30 mouse cellular contexts compared by ENCODE assay signal in genomic region chr3:100728008-100728712, GRCm38 (mm10). TPM values are rescaled to one million over a fixed set of nuclear protein-coding genes. Genes with fewer than 3 reads are reported as not detected.
DNase-seq lines count a peak whose midpoint lies in the region; ATAC-seq and TF ChIP-seq lines count a peak whose summit lies in the region.
"Had no signal": no experiment of that assay in that cellular context is flagged by ENCODE, and none has a peak within 500 bp of the region (broad histone marks: within the 10 kb centered on the region; RNA-seq: fewer than 3 reads in every experiment).

No protein-coding gene starts in this region.

- WGBS in forebrain, postnatal 0 days, result 66% methylated on average over 4 of the region's 4 CpGs
- 85% methylated on average over 4 of the region's 4 CpGs for WGBS in forebrain, embryonic 12.5 days
- 74% methylated on average over 4 of the region's 4 CpGs for WGBS in hindbrain, embryonic 16.5 days
- WGBS in hindbrain, embryonic 14.5 days, result 92% methylated on average over 4 of the region's 4 CpGs

- no peak overlapping the region for H3K4me3 ChIP-seq in forebrain, postnatal 0 days (ENCODE audit: low read depth, low read length)
- H3K4me3 ChIP-seq in forebrain, embryonic 12.5 days (replicated peaks), result no peak overlapping the region
- no peak overlapping the region for H3K4me3 ChIP-seq in hindbrain, embryonic 16.5 days (ENCODE audit: low read length)
- no peak overlapping the region for H3K4me3 ChIP-seq in hindbrain, embryonic 14.5 days (replicated peaks; ENCODE audit: low read length)
- H3K4me3 ChIP-seq: embryonic facial prominence, embryonic 12.5 days; heart, embryonic 15.5 days; layer of hippocampus, adult 2 months; limb, embryonic 10.5 days; liver, embryonic 15.5 days; lung, embryonic 15.5 days; megakaryocyte, embryonic 14.5 days; midbrain, embryonic 15.5 days; neural tube, embryonic 13.5 days had no signal

- H3K9ac ChIP-seq in forebrain, postnatal 0 days, result no peak overlapping the region
- no peak overlapping the region for H3K9ac ChIP-seq in forebrain, embryonic 12.5 days
- H3K9ac ChIP-seq in hindbrain, embryonic 16.5 days (ENCODE audit: low read depth, low read length), result no peak overlapping the region
- H3K9ac ChIP-seq in hindbrain, embryonic 14.5 days, result no peak overlapping the region
- H3K9ac ChIP-seq: embryonic facial prominence, embryonic 12.5 days; heart, embryonic 15.5 days; liver, embryonic 15.5 days; lung, embryonic 15.5 days; midbrain, embryonic 15.5 days; neural tube, embryonic 13.5 days had no signal

- no peaks in the 10 kb centered on the region for H3K4me1 ChIP-seq in forebrain, postnatal 0 days (ENCODE audit: insufficient read depth)
- H3K4me1 ChIP-seq in forebrain, embryonic 12.5 days, result no peaks in the 10 kb centered on the region
- H3K4me1 ChIP-seq in hindbrain, embryonic 16.5 days (ENCODE audit: control insufficient read depth, insufficient read depth, low read depth, low read length), result no peaks in the 10 kb centered on the region
- H3K4me1 ChIP-seq in hindbrain, embryonic 14.5 days (replicated peaks; ENCODE audit: control insufficient read depth, insufficient read depth, low read length), result no peaks in the 10 kb centered on the region
- H3K4me1 ChIP-seq: embryonic facial prominence, embryonic 12.5 days; heart, embryonic 15.5 days; limb, embryonic 10.5 days; lung, embryonic 15.5 days; megakaryocyte, embryonic 14.5 days; midbrain, embryonic 15.5 days; neural tube, embryonic 13.5 days had no signal

- no peaks in the 10 kb centered on the region for H3K9me3 ChIP-seq in forebrain, postnatal 0 days (ENCODE audit: low read length)
- H3K9me3 ChIP-seq in forebrain, embryonic 12.5 days, result 0 out of 2 replicates have a peak, but pooled peaks cover 3% of the 10 kb centered on the region
- no peaks in the 10 kb centered on the region for H3K9me3 ChIP-seq in hindbrain, embryonic 16.5 days (ENCODE audit: control insufficient read depth, low read length)
- no peaks in the 10 kb centered on the region for H3K9me3 ChIP-seq in hindbrain, embryonic 14.5 days (ENCODE audit: control insufficient read depth, low read length)
- H3K9me3 ChIP-seq: heart, embryonic 15.5 days; liver, embryonic 15.5 days; lung, embryonic 15.5 days; midbrain, embryonic 15.5 days; neural tube, embryonic 13.5 days had no signal

- peak; percentile 46 for DNase-seq in forebrain, postnatal 0 days
- DNase-seq in hindbrain, embryonic 14.5 days (ENCODE audit: low spot score), result no peak
- peak; percentile 43 for DNase-seq in right cerebral cortex, adult 18-20 months
- no peak for DNase-seq in right cerebral cortex, adult 2 months (ENCODE audit: low spot score in 2 of 2)
- peak; percentile 77 for DNase-seq in telencephalon, adult 2 months (ENCODE audit: low read depth, low spot score)
- DNase-seq: adrenal gland, adult 2 months; cerebellum, adult 2 months; cerebellum, postnatal 25 days; gastrocnemius, postnatal 14 days; heart, adult 18-20 months; kidney, adult 9 months; kidney, postnatal 25 days; liver; lung, postnatal 36 days; thymus, postnatal 25 days had no signal

- H3K4me2 ChIP-seq in forebrain, postnatal 0 days (ENCODE audit: low read depth), result no peak overlapping the region
- H3K4me2 ChIP-seq in forebrain, embryonic 12.5 days, result no peak overlapping the region
- no peak overlapping the region for H3K4me2 ChIP-seq in hindbrain, embryonic 16.5 days (ENCODE audit: low read length)
- H3K4me2 ChIP-seq in hindbrain, embryonic 14.5 days (replicated peaks), result no peak overlapping the region
- H3K4me2 ChIP-seq: embryonic facial prominence, embryonic 12.5 days; heart, embryonic 15.5 days; liver, embryonic 15.5 days; lung, embryonic 15.5 days; midbrain, embryonic 15.5 days; neural tube, embryonic 13.5 days had no signal

- ATAC-seq in forebrain, postnatal 0 days, result peak; percentile 72
- ATAC-seq in forebrain, embryonic 12.5 days (ENCODE audit: low FRiP score), result no peak
- 0 out of 2 replicates have a peak, but pooled peaks have one; percentile 40 for ATAC-seq in hindbrain, embryonic 16.5 days
- ATAC-seq in hindbrain, embryonic 14.5 days (ENCODE audit: low FRiP score), result no peak
- ATAC-seq: hindbrain, postnatal 0 days; intestine, embryonic 16.5 days; midbrain, embryonic 15.5 days; Patski had no signal

- no peak overlapping the region for H3K27ac ChIP-seq in forebrain, postnatal 0 days (ENCODE audit: low read depth, low read length)
- H3K27ac ChIP-seq in forebrain, embryonic 12.5 days, result no peak overlapping the region
- H3K27ac ChIP-seq in hindbrain, embryonic 16.5 days (ENCODE audit: low read depth, low read length), result no peak overlapping the region
- H3K27ac ChIP-seq in hindbrain, embryonic 14.5 days, result no peak overlapping the region
- H3K27ac ChIP-seq: embryonic facial prominence, embryonic 12.5 days; heart, embryonic 15.5 days; hindbrain, postnatal 0 days; layer of hippocampus, adult 2 months; limb, embryonic 10.5 days; liver, embryonic 15.5 days; lung, embryonic 15.5 days; midbrain, embryonic 15.5 days; neural tube, embryonic 13.5 days had no signal

- H3K27me3 ChIP-seq in forebrain, postnatal 0 days (ENCODE audit: insufficient read depth, low read length), result no peaks in the 10 kb centered on the region
- H3K27me3 ChIP-seq in forebrain, embryonic 12.5 days, result no peaks in the 10 kb centered on the region
- H3K27me3 ChIP-seq in hindbrain, embryonic 16.5 days (replicated peaks; ENCODE audit: control insufficient read depth, insufficient read depth, low read length), result no peaks in the 10 kb centered on the region
- no peaks in the 10 kb centered on the region for H3K27me3 ChIP-seq in hindbrain, embryonic 14.5 days (ENCODE audit: control insufficient read depth, insufficient read depth, low read length)
- H3K27me3 ChIP-seq: embryonic facial prominence, embryonic 12.5 days; heart, embryonic 15.5 days; liver, embryonic 15.5 days; lung, embryonic 15.5 days; neural tube, embryonic 13.5 days; Patski had no signal

- no peaks in the 10 kb centered on the region for H3K36me3 ChIP-seq in forebrain, postnatal 0 days (ENCODE audit: insufficient read depth)
- H3K36me3 ChIP-seq in forebrain, embryonic 12.5 days (replicated peaks), result no peaks in the 10 kb centered on the region
- H3K36me3 ChIP-seq in hindbrain, embryonic 16.5 days (ENCODE audit: control insufficient read depth, insufficient read depth, low read length), result no peaks in the 10 kb centered on the region
- H3K36me3 ChIP-seq in hindbrain, embryonic 14.5 days (replicated peaks; ENCODE audit: control insufficient read depth, insufficient read depth), result no peaks in the 10 kb centered on the region
- H3K36me3 ChIP-seq: embryonic facial prominence, embryonic 12.5 days; G1E; heart, embryonic 15.5 days; liver, embryonic 15.5 days; lung, embryonic 15.5 days; midbrain, embryonic 15.5 days; neural tube, embryonic 13.5 days had no signal

- TF ChIP-seq CTCF in forebrain, postnatal 0 days (IDR thresholded peaks at IDR 0.05; ENCODE audit: low read depth), result no peak

RNA-seq across cellular contexts. Expression of gene Man1a2, which starts 42.9 kb away (rescaled TPM):
- 39.8 and 48.2 TPM in 2 replicates for total RNA-seq in forebrain, postnatal 0 days (2014; rRNA removed)
- polyA plus RNA-seq in forebrain, postnatal 0 days (2015; fragmentation: Nextera tagmentation; extraction: Ambion mirVana), result 45.2 and 54.3 TPM in 2 replicates
- polyA plus RNA-seq in forebrain, embryonic 12.5 days (2016; fragmentation: Nextera tagmentation; extraction: Ambion mirVana), result 47.7 and 54.6 TPM in 2 replicates
- 20.8 and 24.0 TPM in 2 replicates for polyA plus RNA-seq in hindbrain, embryonic 16.5 days (2015; fragmentation: Nextera tagmentation; extraction: Ambion mirVana)
- polyA plus RNA-seq in hindbrain, embryonic 14.5 days (2014; fragmentation: Nextera tagmentation; extraction: Ambion mirVana), result 61.2 and 65.3 TPM in 2 replicates

Comparison
In these comparisons a context has a peak if more than half of its experiments do, and no peak if none do; other contexts are left out.
1. ATAC-seq: peak in forebrain, postnatal 0 days (single experiment) and hindbrain, embryonic 16.5 days (single experiment); none in forebrain, embryonic 12.5 days (single experiment) and hindbrain, embryonic 14.5 days (single experiment).
2. DNase-seq: peak in forebrain, postnatal 0 days (single experiment), right cerebral cortex, adult 18-20 months (single experiment) and telencephalon, adult 2 months (single experiment); none in hindbrain, embryonic 14.5 days (single experiment) and right cerebral cortex, adult 2 months (0 of 2).